Mouse (Mus musculus) embryonic fibroblast, embryonic 13.5 days (primary cell): ENCODE data around the gene Gpsm3.

Experiments
- CTCF ChIP-seq: IDR thresholded peaks from 2 replicates; pipeline ENCODE4 v1.5.1; 2011; ENCODE audit warnings: mild to moderate bottlenecking, control low read depth, low read length, moderate library complexity, borderline replicate concordance; ENCODE audit not compliant: insufficient read depth
- POLR2A ChIP-seq: IDR thresholded peaks from 2 replicates; pipeline ENCODE4 v1.6.1; 2011; ENCODE audit warnings: low read depth, mild to moderate bottlenecking, control low read depth, low read length, moderate library complexity

DNA sequence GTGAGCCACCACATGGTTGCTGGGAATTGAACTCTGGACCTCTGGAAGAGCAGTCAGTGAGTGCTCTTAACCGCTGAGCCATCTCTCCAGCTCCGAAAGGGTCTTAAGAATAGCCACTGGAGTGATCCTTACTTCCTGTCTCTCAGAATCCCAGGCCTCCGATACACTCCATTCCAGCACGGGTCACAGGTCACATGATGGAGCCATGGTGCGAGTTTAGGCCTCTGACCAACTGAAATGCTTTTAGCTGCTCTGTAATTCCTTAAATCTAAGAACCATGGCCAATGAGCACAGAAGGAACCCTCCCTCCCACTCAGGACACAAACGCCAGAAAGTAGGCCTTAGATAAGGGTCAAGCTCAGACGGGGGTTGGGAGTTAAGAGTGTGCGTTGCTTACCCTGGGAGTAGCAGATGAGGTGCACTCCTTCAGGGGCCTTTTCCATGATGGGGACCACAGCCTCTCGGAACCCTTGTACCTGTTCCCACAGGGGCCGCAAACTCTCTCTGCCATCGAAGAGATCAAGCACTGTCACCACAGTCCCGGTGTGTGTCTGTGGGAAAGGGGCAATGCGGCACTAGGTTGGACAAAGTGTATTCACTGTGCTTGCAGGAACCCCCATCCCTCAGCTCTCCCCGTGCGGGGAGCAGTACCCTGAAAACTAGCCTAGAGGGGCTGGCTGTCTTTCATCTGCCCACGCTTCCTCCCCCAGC is 36.6 kb downstream of the Gpsm3 start:
- no peak for TF ChIP-seq CTCF
- TF ChIP-seq POLR2A, result no peak
